Mouse (Mus musculus) midbrain, embryonic 14.5 days (tissue): Measurements from ENCODE around the gene Arhgap19. TPM values are rescaled to one million over a fixed set of nuclear protein-coding genes. Genes with fewer than 3 reads are reported as not detected.

Experiments used
- ATAC-seq: fragments of 200-750 bp; cut with Nextera tagmentation; 2 replicates; pipeline ENCODE4 v1.8.0; 2017; ENCODE audit warnings: moderate number of reproducible peaks, moderate library complexity; ENCODE audit not compliant: low FRiP score, low TSS enrichment
- DNase-seq: peaks from one replicate; pipeline ENCODE4 v3.0.0-alpha.2; 2015
- H3K27ac ChIP-seq: fragments of 300-500 bp; sonication (generic); replicated peaks from 2 replicates; pipeline ENCODE4 v1.5.1; 2014; ENCODE audit warnings: mild to moderate bottlenecking, low read depth, low read length, moderate library complexity
- H3K27me3 ChIP-seq: fragments of 300-500 bp; sonication (generic); 2 replicates; pipeline ENCODE4 v1.6.1; 2014; ENCODE audit warnings: low read length, control low read depth, mixed read lengths; ENCODE audit not compliant: control insufficient read depth, insufficient read depth
- H3K36me3 ChIP-seq: fragments of 300-500 bp; sonication (generic); 2 replicates; pipeline ENCODE4 v1.6.1; 2014; ENCODE audit warnings: low read length, control low read depth; ENCODE audit not compliant: control insufficient read depth, insufficient read depth
- H3K4me1 ChIP-seq: fragments of 300-500 bp; sonication (generic); 2 replicates; pipeline ENCODE4 v1.6.1; 2014; ENCODE audit warnings: mild to moderate bottlenecking, antibody characterized with exemption, low read length, control low read depth; ENCODE audit not compliant: control insufficient read depth, insufficient read depth
- H3K4me2 ChIP-seq: fragments of 300-500 bp; sonication (generic); 2 replicates; pipeline ENCODE4 v1.6.1; 2014; ENCODE audit warnings: mild to moderate bottlenecking, low read length, moderate library complexity
- H3K4me3 ChIP-seq: fragments of 300-500 bp; sonication (generic); replicated peaks from 2 replicates; pipeline ENCODE4 v1.5.1; 2014; ENCODE audit warnings: low read depth, low read length
- H3K9ac ChIP-seq: fragments of 300-500 bp; sonication (generic); replicated peaks from 2 replicates; pipeline ENCODE4 v1.6.1; 2014; ENCODE audit warnings: mild to moderate bottlenecking, low read length, moderate library complexity
- H3K9me3 ChIP-seq: fragments of 300-500 bp; sonication (generic); 2 replicates; pipeline ENCODE4 v1.6.1; 2016; ENCODE audit warnings: low read length, control low read depth, mixed read lengths; ENCODE audit not compliant: control insufficient read depth
- WGBS: fragments of 180-500 bp; shearing (Covaris S2); extraction: QIAGEN DNeasy Blood & Tissue Kit; methylation state at CpG from one replicate; pipeline ENCODE4 v1.1.7; 2014; 5-methylcytosine and 5-hydroxymethylcytosine counted together
- polyA plus RNA-seq: library from polyadenylated mRNA; unstranded; fragments of >200 nt; fragmentation: Nextera tagmentation; extraction: Ambion mirVana; gene quantifications from 2 replicates; pipeline ENCODE4 v1.2.1, GENCODE M21; 2014

Gene Arhgap19
- polyA plus RNA-seq, 1 experiment from 2014 or later = 8.5 TPM

- Histone ChIP-seq H3K9me3 (no peaks in the 10 kb centered on the region), H3K36me3 (no peaks in the 10 kb centered on the region), H3K4me3 (peak overlapping the region; percentile 77), H3K4me1 (peaks cover 23% of the 10 kb centered on the region), H3K27ac (peak overlapping the region; percentile 95), H3K4me2 (peak overlapping the region; percentile 97), H3K9ac (peak overlapping the region; percentile 54; the same call in 1 of the 2 replicates), H3K27me3 (no peaks in the 10 kb centered on the region)
- WGBS = 78% methylated on average over 3 of the region's 3 CpGs
- DNase-seq (no peak), ATAC-seq (no peak)
Observed at GRCm38 (mm10) chr19:41828941-41829340, 27.1 kb upstream of the Arhgap19 start.

GRCm38 (mm10) chr19:41826529-41826928, 24.7 kb upstream of the Arhgap19 start:
- WGBS = 77% methylated on average over 3 of the region's 3 CpGs
- DNase-seq (no peak), ATAC-seq (no peak)
- Histone ChIP-seq H3K27me3 (no peaks in the 10 kb centered on the region), H3K9ac (no peak overlapping the region), H3K27ac (no peak overlapping the region), H3K4me1 (peaks cover 3% of the 10 kb centered on the region), H3K9me3 (no peaks in the 10 kb centered on the region), H3K4me3 (no peak overlapping the region), H3K36me3 (no peaks in the 10 kb centered on the region), H3K4me2 (no peak overlapping the region)

GRCm38 (mm10) chr19:41824950-41825349, 23.1 kb upstream of the Arhgap19 start:
- H3K27me3 ChIP-seq = no peaks in the 10 kb centered on the region
- 91% methylated on average over 5 of the region's 5 CpGs for WGBS
- H3K27ac ChIP-seq = no peak overlapping the region
- H3K9me3 ChIP-seq = no peaks in the 10 kb centered on the region
- DNase-seq = no peak
- no peaks in the 10 kb centered on the region for H3K4me1 ChIP-seq
- ATAC-seq = no peak
- no peak overlapping the region for H3K4me3 ChIP-seq
- no peak overlapping the region for H3K4me2 ChIP-seq
- H3K9ac ChIP-seq = no peak overlapping the region
- H3K36me3 ChIP-seq = no peaks in the 10 kb centered on the region

GRCm38 (mm10) chr19:41822589-41822988, 20.7 kb upstream of the Arhgap19 start:
- H3K9ac ChIP-seq = no peak overlapping the region
- H3K27me3 ChIP-seq = no peaks in the 10 kb centered on the region
- H3K27ac ChIP-seq = no peak overlapping the region
- no peaks in the 10 kb centered on the region for H3K4me1 ChIP-seq
- H3K4me2 ChIP-seq = no peak overlapping the region
- H3K4me3 ChIP-seq = no peak overlapping the region
- DNase-seq = no peak
- 92% methylated on average over 1 of the region's 1 CpGs for WGBS
- no peaks in the 10 kb centered on the region for H3K9me3 ChIP-seq
- H3K36me3 ChIP-seq = no peaks in the 10 kb centered on the region
- no peak for ATAC-seq

GRCm38 (mm10) chr19:41821436-41821835, 19.6 kb upstream of the Arhgap19 start:
- no peaks in the 10 kb centered on the region for H3K36me3 ChIP-seq
- no peaks in the 10 kb centered on the region for H3K4me1 ChIP-seq
- no peak overlapping the region for H3K4me2 ChIP-seq
- H3K4me3 ChIP-seq = no peak overlapping the region
- H3K27ac ChIP-seq = no peak overlapping the region
- H3K9ac ChIP-seq = no peak overlapping the region
- 6% methylated on average over 5 of the region's 5 CpGs for whole genome bisulfite sequencing
- no peak for ATAC-seq
- no peaks in the 10 kb centered on the region for H3K9me3 ChIP-seq
- no peaks in the 10 kb centered on the region for H3K27me3 ChIP-seq
- no peak for DNase-seq

GRCm38 (mm10) chr19:41818749-41819148, 16.9 kb upstream of the Arhgap19 start:
- no peak overlapping the region for H3K9ac ChIP-seq
- no peaks in the 10 kb centered on the region for H3K9me3 ChIP-seq
- no peak overlapping the region for H3K27ac ChIP-seq
- no peak overlapping the region for H3K4me2 ChIP-seq
- H3K4me3 ChIP-seq = no peak overlapping the region
- ATAC-seq = no peak
- WGBS = 82% methylated on average over 4 of the region's 4 CpGs
- H3K36me3 ChIP-seq = no peaks in the 10 kb centered on the region
- no peaks in the 10 kb centered on the region for H3K4me1 ChIP-seq
- no peaks in the 10 kb centered on the region for H3K27me3 ChIP-seq
- no peak for DNase-seq

GRCm38 (mm10) chr19:41817325-41817724, 15.5 kb upstream of the Arhgap19 start:
- Histone ChIP-seq H3K9ac (no peak overlapping the region), H3K4me2 (no peak overlapping the region), H3K9me3 (no peaks in the 10 kb centered on the region), H3K36me3 (no peaks in the 10 kb centered on the region), H3K4me1 (no peaks in the 10 kb centered on the region), H3K27me3 (no peaks in the 10 kb centered on the region), H3K4me3 (no peak overlapping the region), H3K27ac (no peak overlapping the region)
- DNase-seq = no peak
- no peak for ATAC-seq
- WGBS = 62% methylated on average over 10 of the region's 10 CpGs

GRCm38 (mm10) chr19:41816915-41817314, 15.1 kb upstream of the Arhgap19 start:
- ATAC-seq (no peak), DNase-seq (no peak)
- H3K27ac ChIP-seq = no peak overlapping the region
- no peaks in the 10 kb centered on the region for H3K27me3 ChIP-seq
- H3K9ac ChIP-seq = no peak overlapping the region
- no peak overlapping the region for H3K4me3 ChIP-seq
- no peaks in the 10 kb centered on the region for H3K4me1 ChIP-seq
- H3K36me3 ChIP-seq = no peaks in the 10 kb centered on the region
- no peaks in the 10 kb centered on the region for H3K9me3 ChIP-seq
- no peak overlapping the region for H3K4me2 ChIP-seq
- 72% methylated on average over 5 of the region's 5 CpGs for WGBS

GRCm38 (mm10) chr19:41816410-41816809, 14.6 kb upstream of the Arhgap19 start:
- no peak overlapping the region for H3K4me2 ChIP-seq
- H3K4me3 ChIP-seq = no peak overlapping the region
- no peak overlapping the region for H3K9ac ChIP-seq
- ATAC-seq = no peak
- WGBS = 86% methylated on average over 5 of the region's 5 CpGs
- H3K9me3 ChIP-seq = no peaks in the 10 kb centered on the region
- no peak for DNase-seq
- H3K27me3 ChIP-seq = no peaks in the 10 kb centered on the region
- no peaks in the 10 kb centered on the region for H3K4me1 ChIP-seq
- H3K27ac ChIP-seq = no peak overlapping the region
- no peaks in the 10 kb centered on the region for H3K36me3 ChIP-seq
